Mouse (Mus musculus): ENCODE data around the gene Vwa5b1.

The Vwa5b1 gene

GRCm38 (mm10) chr4:138635428-138636145 is at the start of gene Vwa5b1:
Vwa5b1 (minus strand) TSS chr4:138635884.
- no peak for DNase-seq (ENCODE audit: low spot score in 2 of 2)

DNA sequence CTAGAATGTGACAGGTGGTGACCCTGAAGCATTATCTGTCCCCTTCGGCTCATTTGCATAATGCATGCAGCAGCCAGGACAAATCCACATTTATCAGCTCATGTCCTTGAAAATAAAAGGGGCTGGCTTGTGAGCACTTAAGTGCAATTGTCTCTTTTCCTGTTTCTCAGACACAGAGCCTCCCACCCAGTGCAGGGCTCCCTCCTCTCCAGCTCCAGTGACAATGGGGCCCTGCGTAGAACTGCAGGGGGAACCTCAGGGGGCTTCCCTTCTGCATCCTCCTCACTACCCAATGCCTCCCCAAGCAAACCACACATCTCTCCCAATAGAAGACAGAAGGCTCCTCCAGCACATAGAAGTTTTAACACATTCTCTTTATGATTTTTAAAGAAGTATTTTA is 47.1 kb upstream of the Vwa5b1 start:
- no peak for DNase-seq (ENCODE audit: low spot score in 2 of 2)

DNA sequence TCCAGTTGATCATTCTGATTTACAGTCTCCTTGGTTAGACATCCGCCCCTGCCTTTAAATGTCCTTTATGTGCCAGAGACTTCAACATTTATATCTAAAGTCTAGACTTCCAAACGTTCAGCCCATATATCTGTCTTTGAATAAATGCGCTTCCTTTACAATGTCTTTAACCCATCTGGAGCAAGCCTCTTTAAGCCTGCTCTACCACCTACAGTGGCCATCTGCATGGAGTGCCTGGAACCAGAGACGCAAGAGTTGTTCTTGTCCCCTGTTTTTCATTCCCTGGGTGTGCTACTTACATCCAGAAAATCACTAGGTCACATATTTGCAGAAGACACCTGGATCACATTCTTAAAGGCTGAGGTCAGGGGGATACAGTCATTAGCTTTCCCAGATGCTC is 44.4 kb upstream of the Vwa5b1 start:
- DNase-seq (ENCODE audit: low spot score in 2 of 2): no peak

GRCm38 (mm10) chr4:138677579-138677978 is 41.9 kb upstream of the Vwa5b1 start:
- no peak for DNase-seq (ENCODE audit: low spot score in 2 of 2)

DNA sequence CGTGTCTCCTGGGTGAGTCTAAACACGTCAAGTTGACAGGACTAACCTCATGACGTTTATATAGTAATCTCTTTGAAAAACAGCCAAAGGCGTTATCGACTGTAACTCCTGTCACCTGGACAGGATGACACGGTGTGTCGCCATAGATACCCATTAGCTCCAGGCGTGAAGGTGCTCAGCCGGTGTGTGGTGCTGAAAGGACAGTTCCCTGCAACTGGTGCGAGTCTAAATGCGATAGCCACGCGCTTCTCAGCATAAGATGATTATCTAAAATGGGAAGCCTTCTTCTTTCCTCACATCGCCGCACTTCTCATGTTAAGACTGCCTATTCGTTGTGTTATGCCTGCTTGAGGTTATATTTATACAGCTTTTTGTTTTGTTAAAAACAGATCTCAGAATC is 40.8 kb upstream of the Vwa5b1 start:
- DNase-seq (ENCODE audit: low spot score in 2 of 2): no peak

DNA sequence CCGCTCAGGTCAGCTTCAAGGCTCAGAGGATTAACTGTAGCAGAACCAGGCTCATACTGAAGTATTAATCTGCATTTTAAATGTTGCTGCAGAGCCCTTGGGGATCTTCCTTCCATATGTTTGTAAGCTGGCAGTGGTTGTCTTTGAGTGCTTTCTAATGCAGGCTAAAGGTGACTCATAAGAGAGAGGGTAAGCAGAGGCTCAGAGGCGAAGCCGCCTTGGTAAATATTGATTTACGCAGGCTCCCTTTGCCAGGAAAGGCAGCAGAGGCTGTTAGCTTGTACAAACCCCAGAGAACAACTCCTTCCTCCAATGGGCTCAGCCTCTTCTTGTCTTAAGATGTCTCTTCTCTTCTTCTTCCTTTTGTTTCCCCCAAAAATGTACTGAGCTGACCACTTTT is 36.5 kb upstream of the Vwa5b1 start:
- DNase-seq (ENCODE audit: low spot score in 2 of 2): no peak

GRCm38 (mm10) chr4:138670093-138670889 is 34.6 kb upstream of the Vwa5b1 start:
- DNase-seq (ENCODE audit: low spot score in 2 of 2): no peak

GRCm38 (mm10) chr4:138666521-138666920 is 30.8 kb upstream of the Vwa5b1 start:
- no peak for DNase-seq (ENCODE audit: low spot score in 2 of 2)

GRCm38 (mm10) chr4:138659936-138660602 is 24.4 kb upstream of the Vwa5b1 start:
- DNase-seq (ENCODE audit: low spot score in 2 of 2): no peak

- no peak for DNase-seq (ENCODE audit: low spot score in 2 of 2)
These were observed 17.4 kb upstream of the Vwa5b1 start for GRCm38 (mm10) chr4:138653056-138653455.

- no peak for DNase-seq (ENCODE audit: low spot score in 2 of 2)
These were observed 16.2 kb upstream of the Vwa5b1 start for GRCm38 (mm10) chr4:138651881-138652280.

- DNase-seq (ENCODE audit: low spot score in 2 of 2): no peak
These were observed 12.5 kb upstream of the Vwa5b1 start for GRCm38 (mm10) chr4:138648096-138648635.

DNA sequence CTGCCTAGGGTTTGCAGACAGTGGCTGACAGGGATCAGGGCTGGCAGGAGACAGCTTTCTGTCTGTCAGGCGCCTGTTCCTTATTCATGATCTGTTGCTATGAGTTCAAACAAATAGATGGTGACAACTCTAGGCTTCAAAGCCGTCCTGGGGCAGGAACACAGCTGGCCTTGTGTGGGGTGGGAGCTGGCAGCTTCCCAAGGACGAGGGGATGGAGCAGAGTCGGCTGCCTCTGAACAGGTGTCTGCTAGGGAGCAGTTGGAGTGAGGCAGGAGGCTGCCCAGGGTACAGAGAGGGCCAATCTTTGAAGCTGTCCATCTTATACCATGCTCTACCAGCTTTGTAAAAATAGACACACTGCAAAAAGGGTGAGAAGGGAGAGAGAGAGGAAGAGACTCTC is 6.6 kb upstream of the Vwa5b1 start:
- DNase-seq (ENCODE audit: low spot score in 2 of 2): no peak

- DNase-seq (ENCODE audit: low spot score in 2 of 2): no peak
These were observed 445 bp upstream of the Vwa5b1 start for GRCm38 (mm10) chr4:138636146-138636511.

DNA sequence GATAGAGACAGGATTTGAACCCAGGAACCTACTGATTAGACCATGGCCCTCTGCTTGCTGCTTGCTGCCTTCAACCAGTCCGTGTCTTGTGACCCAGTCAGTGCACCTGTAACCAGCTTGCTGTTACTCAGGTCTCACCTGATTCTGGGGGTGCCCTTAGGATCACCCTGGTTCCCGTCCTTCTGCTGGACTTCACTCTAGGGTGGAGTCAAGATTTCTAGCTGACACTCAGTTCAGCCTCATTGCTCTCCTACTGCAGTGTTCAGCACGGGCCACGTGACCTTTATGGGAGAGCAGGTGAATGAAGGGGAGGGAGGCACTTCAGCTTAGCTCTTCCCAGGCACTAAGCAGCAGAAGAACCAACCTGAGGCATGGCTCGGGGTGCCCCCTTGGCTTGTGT is 7.4 kb downstream of the Vwa5b1 start:
- DNase-seq (ENCODE audit: low spot score in 2 of 2): no peak

GRCm38 (mm10) chr4:138614454-138614853 is 21.2 kb downstream of the Vwa5b1 start:
- DNase-seq (ENCODE audit: low spot score in 2 of 2): no peak

DNA sequence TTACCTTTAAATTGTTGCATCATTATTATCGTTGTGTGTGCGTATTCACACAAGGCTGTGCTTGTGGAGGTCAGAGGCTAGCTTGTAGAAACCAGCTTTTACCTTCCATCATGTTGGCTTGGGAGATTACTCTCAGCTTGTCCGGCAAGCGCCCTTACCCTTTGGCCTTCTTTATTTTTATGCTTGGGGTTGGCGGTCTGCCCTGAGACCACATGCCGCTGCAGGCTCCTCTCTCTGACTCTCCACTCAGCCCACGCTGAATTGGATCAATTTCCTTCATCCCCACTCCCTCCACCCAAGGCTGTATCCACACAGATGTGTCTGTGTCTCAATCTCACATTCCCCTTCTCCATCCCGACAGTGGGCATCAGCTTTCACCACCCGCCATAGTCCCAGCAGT is 33.8 kb downstream of the Vwa5b1 start:
- DNase-seq (ENCODE audit: low spot score in 2 of 2): no peak

GRCm38 (mm10) chr4:138597904-138598347 is 37.8 kb downstream of the Vwa5b1 start:
- peak in 1 of 2 experiments; percentile 35 for DNase-seq (ENCODE audit: low spot score in 2 of 2)

GRCm38 (mm10) chr4:138596391-138597130 is 39.1 kb downstream of the Vwa5b1 start:
- no peak for DNase-seq (ENCODE audit: low spot score in 2 of 2)

DNA sequence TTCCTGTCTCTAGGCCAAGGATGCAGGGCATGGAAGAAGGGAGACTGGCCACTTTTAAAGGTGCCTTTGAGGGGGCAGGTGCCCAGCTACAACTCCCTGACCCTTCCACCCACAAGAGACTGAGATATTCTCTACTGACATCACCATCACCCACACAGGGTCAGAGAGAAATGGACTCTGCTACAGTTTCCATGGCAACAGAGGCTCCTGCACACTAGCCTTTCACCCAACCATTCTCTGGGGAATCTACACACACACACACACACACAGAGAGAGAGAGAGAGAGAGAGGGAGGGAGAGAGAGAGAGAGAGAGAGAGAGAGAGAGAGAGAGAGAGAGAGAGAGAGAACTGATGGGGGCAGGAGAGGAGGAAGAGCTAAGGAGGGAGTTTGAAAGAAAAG is 50.7 kb downstream of the Vwa5b1 start:
- DNase-seq (ENCODE audit: low spot score in 2 of 2): no peak

DNA sequence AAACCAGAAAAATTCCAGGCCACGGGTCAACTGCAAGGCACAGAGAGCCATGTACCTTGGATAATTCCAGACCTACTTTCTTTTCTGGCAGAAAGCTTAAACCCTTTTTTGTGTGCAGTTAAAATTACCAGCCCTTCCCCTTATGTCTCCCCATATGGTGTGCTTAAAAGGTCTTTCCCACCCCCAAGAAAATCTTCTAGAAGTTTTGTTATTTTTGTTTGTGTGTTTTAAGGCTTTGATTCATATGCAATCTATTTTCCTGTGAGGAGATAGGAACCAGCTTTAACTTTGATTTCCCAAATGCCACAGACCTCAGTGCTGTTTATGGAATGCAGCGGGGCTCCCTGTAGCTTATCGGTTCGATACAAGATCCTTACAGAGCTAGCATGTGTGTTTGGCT is 53.2 kb downstream of the Vwa5b1 start:
- DNase-seq (ENCODE audit: low spot score in 2 of 2): no peak

DNA sequence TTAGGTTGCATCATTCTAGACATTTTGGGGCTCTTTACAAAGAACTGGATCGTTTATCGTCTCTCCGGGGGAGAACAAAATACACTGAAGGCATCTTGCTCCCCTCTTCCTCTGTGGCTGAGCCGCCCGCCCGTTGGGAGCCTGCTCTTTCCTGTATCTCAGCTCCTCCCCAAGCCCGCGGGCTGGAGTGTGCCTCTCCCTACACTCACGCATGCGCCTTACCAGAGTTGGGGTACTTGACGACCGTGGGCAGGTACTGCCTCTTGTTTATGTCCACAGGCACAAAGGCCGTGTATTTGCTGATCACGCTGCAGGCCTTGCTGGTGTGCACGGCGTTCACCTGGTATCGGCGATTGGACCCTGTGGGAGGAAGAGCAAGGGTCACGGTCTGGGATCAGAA is 57.3 kb downstream of the Vwa5b1 start:
- no peak for DNase-seq (ENCODE audit: low spot score in 2 of 2)
